Mouse (Mus musculus): ENCODE data around the gene Ttc30a2. TPM values are rescaled to one million over a fixed set of nuclear protein-coding genes. Genes with fewer than 3 reads are reported as not detected.
A peak's percentile ranks its signal among the peaks of the same experiment; 100 is the strongest.

Gene Ttc30a2
- polyA plus RNA-seq, 1 experiment, result not detected

GRCm38 (mm10) chr2:75959850-75960365 lies 18.1 kb downstream of the Ttc30a2 start:
- no peak for TF ChIP-seq CTCF (IDR thresholded peaks at IDR 0.05; ENCODE audit: low read depth, low read length)
- 0 out of 2 replicates have a peak, but pooled peaks have one; percentile 42 for TF ChIP-seq EP300 (IDR thresholded peaks at IDR 0.05; ENCODE audit: insufficient read depth, low read depth, low read length)
- Histone ChIP-seq H3K4me1 (ENCODE audit: control insufficient read depth, insufficient read depth, low read length) (peaks cover 5% of the 10 kb centered on the region), H3K36me3 (ENCODE audit: control insufficient read depth, insufficient read depth, low read length, poor library complexity, severe bottlenecking) (no peaks in the 10 kb centered on the region), H3K9me3 (replicated peaks; ENCODE audit: control insufficient read depth, insufficient read depth, low read length, poor library complexity, severe bottlenecking) (no peaks in the 10 kb centered on the region), H3K4me3 (ENCODE audit: low read depth, low read length) (0 out of 2 replicates have a peak overlapping the region, but pooled peaks have one; percentile 1), H3K27me3 (ENCODE audit: control insufficient read depth, insufficient read depth, low read length, poor library complexity, severe bottlenecking) (no peaks in the 10 kb centered on the region), H3K27ac (ENCODE audit: insufficient read depth, low read length) (peak overlapping the region; percentile 84), H3K9ac (ENCODE audit: low read depth, poor library complexity, severe bottlenecking) (peak overlapping the region; percentile 15)

- no peaks in the 10 kb centered on the region for H3K27me3 ChIP-seq (ENCODE audit: control insufficient read depth, insufficient read depth, low read length, poor library complexity, severe bottlenecking)
- TF ChIP-seq CTCF (IDR thresholded peaks at IDR 0.05; ENCODE audit: low read depth, low read length), result no peak
- TF ChIP-seq EP300 (IDR thresholded peaks at IDR 0.05; ENCODE audit: insufficient read depth, low read depth, low read length), result no peak
- no peak for TF ChIP-seq POLR2A (IDR thresholded peaks at IDR 0.05; ENCODE audit: insufficient read depth, low read length)
- peak overlapping the region; percentile 15 for H3K9ac ChIP-seq (ENCODE audit: low read depth, poor library complexity, severe bottlenecking)
- H3K9me3 ChIP-seq (replicated peaks; ENCODE audit: control insufficient read depth, insufficient read depth, low read length, poor library complexity, severe bottlenecking), result no peaks in the 10 kb centered on the region
- H3K36me3 ChIP-seq (ENCODE audit: control insufficient read depth, insufficient read depth, low read length, poor library complexity, severe bottlenecking), result no peaks in the 10 kb centered on the region
- H3K4me3 ChIP-seq (ENCODE audit: low read depth, low read length), result peak overlapping the region; percentile 7
- H3K4me1 ChIP-seq (ENCODE audit: control insufficient read depth, insufficient read depth, low read length), result peaks cover 5% of the 10 kb centered on the region
- H3K27ac ChIP-seq (ENCODE audit: insufficient read depth, low read length), result peak overlapping the region; percentile 84
These were observed 18.7 kb downstream of the Ttc30a2 start for GRCm38 (mm10) chr2:75959183-75959849.

- no peak overlapping the region for H3K9ac ChIP-seq (ENCODE audit: low read depth, poor library complexity, severe bottlenecking)
- TF ChIP-seq CTCF (IDR thresholded peaks at IDR 0.05; ENCODE audit: low read depth, low read length), result no peak
- no peak for TF ChIP-seq POLR2A (IDR thresholded peaks at IDR 0.05; ENCODE audit: insufficient read depth, low read length)
- TF ChIP-seq EP300 (IDR thresholded peaks at IDR 0.05; ENCODE audit: insufficient read depth, low read depth, low read length), result no peak
- H3K27me3 ChIP-seq (ENCODE audit: control insufficient read depth, insufficient read depth, low read length, poor library complexity, severe bottlenecking), result no peaks in the 10 kb centered on the region
- no peaks in the 10 kb centered on the region for H3K9me3 ChIP-seq (replicated peaks; ENCODE audit: control insufficient read depth, insufficient read depth, low read length, poor library complexity, severe bottlenecking)
- H3K4me1 ChIP-seq (ENCODE audit: control insufficient read depth, insufficient read depth, low read length), result no peaks in the 10 kb centered on the region
- H3K36me3 ChIP-seq (ENCODE audit: control insufficient read depth, insufficient read depth, low read length, poor library complexity, severe bottlenecking), result no peaks in the 10 kb centered on the region
- H3K27ac ChIP-seq (ENCODE audit: insufficient read depth, low read length), result no peak overlapping the region
- no peak overlapping the region for H3K4me3 ChIP-seq (ENCODE audit: low read depth, low read length)
These were observed 22.3 kb downstream of the Ttc30a2 start for GRCm38 (mm10) chr2:75955709-75956108.

GRCm38 (mm10) chr2:75953320-75953719 lies 24.6 kb downstream of the Ttc30a2 start:
- H3K9me3 ChIP-seq (replicated peaks; ENCODE audit: control insufficient read depth, insufficient read depth, low read length, poor library complexity, severe bottlenecking), result no peaks in the 10 kb centered on the region
- no peak for TF ChIP-seq CTCF (IDR thresholded peaks at IDR 0.05; ENCODE audit: low read depth, low read length)
- no peak for TF ChIP-seq POLR2A (IDR thresholded peaks at IDR 0.05; ENCODE audit: insufficient read depth, low read length)
- TF ChIP-seq EP300 (IDR thresholded peaks at IDR 0.05; ENCODE audit: insufficient read depth, low read depth, low read length), result no peak
- no peak overlapping the region for H3K9ac ChIP-seq (ENCODE audit: low read depth, poor library complexity, severe bottlenecking)
- no peak overlapping the region for H3K4me3 ChIP-seq (ENCODE audit: low read depth, low read length)
- no peaks in the 10 kb centered on the region for H3K27me3 ChIP-seq (ENCODE audit: control insufficient read depth, insufficient read depth, low read length, poor library complexity, severe bottlenecking)
- no peaks in the 10 kb centered on the region for H3K4me1 ChIP-seq (ENCODE audit: control insufficient read depth, insufficient read depth, low read length)
- H3K36me3 ChIP-seq (ENCODE audit: control insufficient read depth, insufficient read depth, low read length, poor library complexity, severe bottlenecking), result no peaks in the 10 kb centered on the region
- H3K27ac ChIP-seq (ENCODE audit: insufficient read depth, low read length), result no peak overlapping the region

GRCm38 (mm10) chr2:75950685-75951084 lies 27.3 kb downstream of the Ttc30a2 start:
- no peak for TF ChIP-seq POLR2A (IDR thresholded peaks at IDR 0.05; ENCODE audit: insufficient read depth, low read length)
- Histone ChIP-seq H3K4me3 (ENCODE audit: low read depth, low read length) (no peak overlapping the region), H3K9me3 (replicated peaks; ENCODE audit: control insufficient read depth, insufficient read depth, low read length, poor library complexity, severe bottlenecking) (no peaks in the 10 kb centered on the region), H3K27me3 (ENCODE audit: control insufficient read depth, insufficient read depth, low read length, poor library complexity, severe bottlenecking) (no peaks in the 10 kb centered on the region), H3K36me3 (ENCODE audit: control insufficient read depth, insufficient read depth, low read length, poor library complexity, severe bottlenecking) (no peaks in the 10 kb centered on the region), H3K27ac (ENCODE audit: insufficient read depth, low read length) (no peak overlapping the region), H3K9ac (ENCODE audit: low read depth, poor library complexity, severe bottlenecking) (no peak overlapping the region), H3K4me1 (ENCODE audit: control insufficient read depth, insufficient read depth, low read length) (no peaks in the 10 kb centered on the region)

Measured in ES-Bruce4 (cell line).